Mouse (Mus musculus) left cerebral cortex, adult 18-20 months (tissue): ENCODE measurements around the gene Rae1. TPM values are rescaled to one million over a fixed set of nuclear protein-coding genes. Genes with fewer than 3 reads are reported as not detected.
A peak's percentile ranks its signal among the peaks of the same experiment; 100 is the strongest.

Experiments
- DNase-seq, 2 experiments: peaks; one replicate each; pipeline ENCODE4 v3.0.0; 2021 to 2022; ENCODE audit warnings: low spot score in 2 of 2, mixed read lengths in 1 of 2
- total RNA-seq, 2 experiments: library from RNA; stranded (reverse); gene quantifications; 2 replicates each; pipeline ENCODE4 v1.2.3; 2021

The Rae1 gene
- total RNA-seq, 2 experiments from 2014 or later, result 55.2 to 61.0 TPM

DNA sequence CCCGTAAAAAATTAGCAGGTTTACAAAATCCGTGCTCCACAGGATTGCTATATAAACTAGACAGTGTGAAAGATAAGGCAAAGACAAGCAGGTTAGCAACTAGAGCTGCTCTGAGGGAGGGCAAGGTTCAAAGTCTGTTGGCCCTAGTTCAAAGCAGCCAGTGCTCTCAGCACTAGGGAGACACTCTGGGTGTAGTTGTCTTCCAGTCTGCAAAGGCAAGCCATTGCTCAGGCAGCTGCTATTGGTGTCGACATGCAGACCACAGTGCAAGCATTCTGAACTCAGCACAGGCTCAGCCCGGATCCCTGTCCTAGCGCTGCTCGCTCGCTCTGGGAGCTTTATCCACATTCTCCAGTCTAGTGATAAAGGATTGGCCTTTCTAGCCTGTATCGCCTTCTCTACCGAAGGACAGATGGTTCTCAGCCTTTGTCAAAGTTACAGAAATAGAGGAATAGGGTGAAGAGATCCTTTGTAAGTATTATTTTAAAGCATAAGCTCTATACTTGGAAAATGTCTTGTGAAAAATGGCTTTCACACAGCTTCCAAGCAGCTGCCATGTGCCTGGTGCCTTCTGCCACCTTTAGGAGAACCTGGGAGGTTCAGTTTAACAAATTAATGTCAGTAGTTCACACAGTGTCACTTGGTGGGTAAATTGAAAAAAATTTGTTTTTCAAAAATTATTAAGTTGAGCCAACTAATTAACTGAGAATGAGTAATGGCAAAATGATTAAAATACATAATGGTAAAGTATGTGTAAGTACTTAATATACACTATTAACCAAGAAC lies 16.9 kb upstream of the Rae1 start:
- no peak for DNase-seq

DNA sequence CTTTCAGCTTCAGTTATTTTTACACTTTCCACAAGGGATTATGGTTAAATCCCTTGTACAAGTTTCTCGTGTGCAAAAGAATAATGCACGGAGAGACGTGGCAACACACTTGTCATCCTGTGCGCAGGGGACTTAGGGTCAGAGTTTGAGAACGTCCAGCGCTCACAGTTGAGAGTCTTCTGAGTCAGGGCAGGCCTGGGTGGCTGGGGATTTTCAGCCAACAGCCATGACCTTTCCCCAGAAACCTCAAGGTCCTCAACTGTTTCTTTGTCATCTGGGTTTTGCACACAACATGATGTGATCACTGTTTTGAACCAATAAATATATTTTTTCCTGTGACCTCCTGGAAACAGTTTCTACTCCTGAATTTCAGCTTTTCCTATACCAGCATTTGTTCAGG lies 9.8 kb upstream of the Rae1 start:
- DNase-seq, result no peak

DNA sequence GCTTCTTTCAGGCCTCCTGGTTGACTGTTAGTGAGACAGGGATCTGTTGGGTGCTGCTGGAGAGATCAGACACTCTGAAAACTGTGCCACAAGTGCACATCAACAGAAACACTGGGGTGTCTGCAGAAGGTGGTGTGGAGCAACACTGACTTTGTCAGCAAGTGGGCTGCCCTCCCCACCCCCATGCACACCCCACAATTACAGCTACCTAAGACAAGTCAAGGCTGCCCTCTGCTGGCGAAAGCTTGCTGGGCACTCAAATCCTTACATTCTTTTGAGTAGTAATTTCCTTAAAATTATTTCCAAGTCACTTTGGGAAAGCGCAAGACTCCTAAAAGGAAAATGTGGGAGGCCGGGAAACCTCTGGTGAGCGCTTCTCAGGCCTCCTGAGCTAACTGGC lies 3.7 kb upstream of the Rae1 start:
- DNase-seq, result peak; percentile 78 to 82

- no peak for DNase-seq
Measured at GRCm38 (mm10) chr2:172997748-172998147, 2.2 kb upstream of the Rae1 start.

GRCm38 (mm10) chr2:172998478-172998877 lies 1.4 kb upstream of the Rae1 start:
- no peak for DNase-seq

DNA sequence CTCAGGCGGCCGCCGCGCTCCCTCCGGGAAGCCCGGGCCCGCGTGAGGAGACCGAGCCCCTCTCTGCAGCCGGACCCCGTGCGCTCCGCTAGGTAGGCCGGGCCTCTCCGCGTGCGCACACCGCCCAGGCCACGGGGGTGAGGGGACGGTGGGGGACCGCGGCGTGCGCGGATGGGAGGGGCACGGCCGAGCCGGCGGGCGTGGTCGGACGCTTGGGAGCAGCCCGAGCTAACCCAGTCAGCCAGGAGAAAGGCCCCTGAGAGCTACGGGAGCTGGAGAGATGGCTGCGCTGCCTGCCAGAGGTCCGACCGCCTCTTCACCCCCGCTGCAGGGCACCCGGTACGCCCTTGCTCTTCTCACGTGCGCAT lies 352 bp downstream of the Rae1 start:
- DNase-seq, result peak; percentile 23 to 56

- no peak for DNase-seq
Measured at GRCm38 (mm10) chr2:173000921-173001320, 1.0 kb downstream of the Rae1 start.

DNA sequence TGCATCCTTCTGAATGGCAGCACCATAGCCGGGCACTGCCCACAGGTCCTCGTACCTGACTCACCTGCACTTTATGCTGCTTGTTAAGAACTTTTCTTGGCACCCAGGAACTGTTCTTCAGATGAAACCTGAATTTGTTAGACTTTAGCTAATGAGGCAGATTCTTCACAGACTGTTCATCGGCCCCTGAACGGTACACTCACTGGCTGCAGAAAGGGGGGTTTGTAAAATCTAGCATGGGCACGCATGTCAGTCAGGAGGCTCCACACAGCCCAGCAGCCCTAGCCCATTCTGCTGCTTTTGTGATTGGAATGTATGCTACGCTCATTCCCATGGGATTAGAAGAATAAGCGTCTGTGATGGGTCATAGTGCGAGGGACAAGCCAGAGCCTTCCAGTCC lies 3.8 kb downstream of the Rae1 start:
- DNase-seq, result no peak

- no peak for DNase-seq
Measured at GRCm38 (mm10) chr2:173010220-173010717, 10.4 kb downstream of the Rae1 start.

GRCm38 (mm10) chr2:173011440-173011839 lies 11.5 kb downstream of the Rae1 start:
- no peak for DNase-seq

- DNase-seq, result no peak
Measured at GRCm38 (mm10) chr2:173014741-173015287, 14.9 kb downstream of the Rae1 start.

GRCm38 (mm10) chr2:173017940-173018339 lies 18.0 kb downstream of the Rae1 start:
- DNase-seq, result no peak

- DNase-seq, result no peak
Measured at GRCm38 (mm10) chr2:173018618-173019017, 18.7 kb downstream of the Rae1 start.

DNA sequence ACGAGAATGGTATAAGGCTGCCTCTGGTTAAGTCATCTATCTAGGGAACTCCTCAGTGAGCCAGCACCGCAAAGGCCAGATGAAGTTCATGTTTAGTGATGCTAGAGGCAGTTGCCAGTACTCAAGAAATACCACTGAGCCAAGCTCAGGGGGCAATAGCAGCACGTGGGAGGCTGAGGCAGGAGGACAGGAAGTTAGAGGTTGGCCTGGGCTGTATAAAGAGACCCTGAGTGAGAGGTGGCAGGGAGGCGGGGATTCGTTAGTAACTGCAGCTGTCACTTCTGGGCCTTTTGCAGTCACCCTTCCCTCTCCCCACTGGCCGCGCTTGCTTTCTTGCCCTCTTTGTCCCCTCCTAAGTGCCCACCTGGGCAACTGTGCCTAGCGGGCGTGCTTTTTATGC lies 19.4 kb downstream of the Rae1 start:
- DNase-seq, result no peak

DNA sequence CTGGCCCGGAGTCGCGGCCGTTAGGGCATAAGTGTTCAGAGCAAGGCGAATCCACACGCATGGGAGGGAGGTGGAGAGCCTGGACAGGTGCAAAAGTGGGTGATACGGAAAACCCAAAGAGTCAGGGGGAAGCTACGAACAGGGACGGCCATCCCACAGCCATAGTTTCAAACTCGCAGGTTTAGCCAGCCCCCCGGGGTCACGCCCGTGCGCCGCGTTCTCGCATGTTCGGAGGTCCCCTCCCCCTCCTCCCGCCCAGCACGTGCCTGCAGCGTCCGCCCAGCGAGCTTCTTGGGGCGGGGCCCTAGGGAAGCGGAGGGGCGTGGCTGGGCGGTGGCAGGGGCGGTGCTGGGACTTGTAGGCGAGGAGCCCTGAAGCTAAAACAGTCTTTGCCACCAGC lies 19.9 kb downstream of the Rae1 start:
- DNase-seq, result peak; percentile 78 to 79

DNA sequence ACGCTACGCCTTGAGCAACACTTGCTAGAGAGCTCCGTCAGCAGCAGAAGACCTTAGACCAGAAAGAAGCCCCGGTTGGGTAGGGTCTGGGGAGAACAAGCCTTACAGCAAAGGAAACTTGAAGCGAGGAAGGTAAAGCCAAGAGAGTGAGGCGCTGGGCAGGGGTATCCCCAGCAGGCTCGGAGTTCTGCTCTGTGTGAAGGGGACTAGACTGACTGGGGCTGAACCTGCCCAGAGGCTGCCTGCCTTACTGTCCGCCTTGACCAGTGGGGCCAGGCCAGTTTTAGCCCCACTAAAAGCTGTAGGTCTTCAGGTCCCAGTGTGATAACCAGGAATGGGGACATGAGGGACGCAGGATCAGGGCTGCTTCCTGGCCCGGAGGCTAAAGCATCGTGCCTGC lies 20.5 kb downstream of the Rae1 start, which contains the start of gene Rbm38:
Gene Rbm38 (plus strand): TSS at position 69 of the 400 bp plus-strand sequence.
- DNase-seq, result no peak

DNA sequence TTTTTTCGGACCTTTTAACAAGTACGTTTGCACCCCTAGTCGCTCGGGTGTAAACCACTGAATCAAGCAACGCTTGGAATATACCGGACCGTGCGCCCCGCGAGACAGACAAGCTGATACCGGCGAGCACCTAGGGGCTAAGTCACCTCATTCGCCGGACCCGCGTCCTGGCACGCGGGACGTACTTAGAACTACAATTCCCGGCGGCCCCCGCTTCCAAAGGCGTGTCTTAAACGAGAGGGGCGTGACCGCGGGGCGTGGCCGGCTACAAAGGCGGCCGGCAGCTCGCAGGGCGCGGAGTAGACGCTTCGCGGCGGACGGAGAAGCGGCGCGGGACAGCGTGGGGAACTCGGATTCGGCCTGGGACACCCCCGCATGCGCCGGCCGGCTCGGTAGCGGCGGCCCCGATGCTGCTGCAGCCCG lies 21.7 kb downstream of the Rae1 start:
- DNase-seq, result peak; percentile 90 to 91

DNA sequence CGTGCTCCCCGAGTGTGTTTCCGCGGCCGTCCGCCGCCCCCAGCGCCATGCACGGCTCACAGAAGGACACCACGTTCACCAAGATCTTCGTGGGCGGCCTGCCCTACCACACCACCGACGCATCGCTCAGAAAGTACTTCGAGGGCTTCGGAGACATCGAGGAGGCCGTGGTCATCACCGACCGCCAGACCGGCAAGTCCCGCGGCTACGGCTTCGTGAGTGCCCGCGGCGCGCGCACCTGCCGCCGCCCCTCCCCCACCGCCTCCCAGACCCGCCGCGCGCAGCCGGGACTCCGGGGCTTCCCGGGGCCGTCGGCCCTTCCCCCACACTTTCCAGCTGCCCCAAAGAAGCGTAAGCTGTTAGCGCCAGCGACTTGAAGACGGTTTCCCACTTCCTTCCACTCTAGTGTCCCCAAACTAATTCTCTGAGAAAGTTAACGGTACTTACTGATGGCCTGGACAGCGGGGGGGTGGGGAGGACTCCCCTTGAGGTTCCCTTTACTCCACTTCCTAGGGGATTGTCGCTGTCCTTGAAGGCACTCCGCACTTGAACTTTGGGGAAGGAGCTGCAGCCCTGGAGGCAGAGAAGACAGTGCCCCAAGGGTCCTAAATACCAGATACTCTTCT lies 22.3 kb downstream of the Rae1 start:
- peak in 1 of 2 experiments; percentile 24 for DNase-seq

DNA sequence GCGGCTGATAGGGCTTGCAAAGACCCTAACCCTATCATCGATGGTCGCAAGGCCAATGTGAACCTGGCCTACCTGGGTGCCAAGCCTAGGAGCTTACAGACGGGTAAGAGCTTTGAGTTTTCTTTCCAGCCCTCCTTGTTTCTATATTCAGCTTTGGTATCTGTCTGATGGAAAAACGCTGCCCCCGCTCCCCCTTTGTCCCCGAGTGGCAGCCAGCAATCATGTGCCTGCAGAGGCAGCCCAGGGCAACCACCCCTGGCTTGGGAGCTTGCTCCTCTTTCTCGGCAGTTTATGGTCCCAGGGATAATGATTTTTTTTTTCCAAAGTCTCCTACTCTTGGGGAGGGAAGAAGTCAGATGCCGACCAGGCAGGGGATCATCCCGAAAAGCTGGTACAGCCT lies 22.9 kb downstream of the Rae1 start:
- DNase-seq, result no peak

DNA sequence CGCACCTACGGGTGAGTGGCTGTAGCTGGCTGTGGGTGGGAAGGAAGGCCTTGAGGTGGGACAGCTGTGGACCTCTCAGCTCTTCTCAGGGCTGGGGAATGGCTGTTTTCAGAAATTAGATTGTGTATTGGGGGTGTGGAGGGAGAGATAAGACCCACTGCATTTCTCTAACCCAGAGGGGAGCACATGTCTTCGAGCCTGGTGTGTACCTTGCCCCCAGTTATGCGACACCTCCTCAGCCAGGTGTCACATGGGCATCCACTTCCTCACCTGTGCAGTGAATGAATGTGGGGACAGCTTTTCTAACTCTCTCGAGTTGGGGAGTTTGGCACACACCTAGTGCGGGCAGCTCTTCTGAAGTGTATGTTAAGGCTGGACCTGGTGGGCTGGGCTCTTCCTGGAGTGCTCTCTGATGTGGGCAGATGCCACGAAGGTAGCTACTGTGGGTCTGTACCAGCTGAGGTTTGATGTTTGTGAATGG lies 23.5 kb downstream of the Rae1 start:
- no peak for DNase-seq

DNA sequence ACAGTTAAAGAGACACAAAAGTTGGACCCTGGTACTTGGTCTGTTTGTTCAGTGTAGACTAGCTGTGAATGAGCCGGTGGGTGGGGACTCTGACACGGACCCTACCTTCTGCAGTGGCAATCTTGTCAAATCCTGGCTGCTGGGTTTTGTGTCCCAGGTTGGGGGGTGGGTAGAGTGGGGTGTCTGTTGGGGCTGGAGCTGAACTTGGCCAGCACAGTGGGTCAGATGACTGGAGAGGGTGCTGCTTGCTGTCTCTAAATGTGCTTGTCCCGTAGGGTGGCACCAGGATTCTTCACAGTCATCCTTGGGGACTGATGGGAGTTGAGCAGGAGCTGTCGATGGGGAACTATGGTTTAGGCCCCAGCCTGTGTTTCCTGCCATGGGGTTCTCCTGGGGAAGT lies 24.0 kb downstream of the Rae1 start:
- no peak for DNase-seq

DNA sequence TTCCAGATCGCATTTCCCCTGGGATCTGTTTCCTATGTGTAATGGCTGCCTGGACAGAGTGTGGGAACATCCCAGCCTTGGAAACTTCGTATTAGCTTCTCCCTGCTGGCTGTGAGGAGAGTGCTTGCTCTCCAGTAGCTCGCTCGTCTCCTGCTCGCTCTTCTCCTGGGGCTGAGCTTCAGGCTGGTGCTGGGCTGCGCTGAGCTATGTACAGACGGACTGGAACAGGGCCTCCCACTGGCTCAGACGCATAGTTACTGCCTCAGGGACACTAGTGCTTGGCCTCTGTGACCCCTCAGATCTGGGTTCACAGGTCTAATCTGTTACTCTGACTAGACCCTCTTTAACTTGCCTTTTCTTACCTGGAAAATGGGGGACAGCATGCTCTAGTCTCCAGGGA lies 24.5 kb downstream of the Rae1 start:
- no peak for DNase-seq
